Mouse (Mus musculus) heart, adult 11 months (tissue): Measurements from ENCODE around the gene C1qbp.

Source experiments
- DNase-seq: peaks from one replicate; pipeline ENCODE4 v3.0.0; 2022

C1qbp gene

DNA sequence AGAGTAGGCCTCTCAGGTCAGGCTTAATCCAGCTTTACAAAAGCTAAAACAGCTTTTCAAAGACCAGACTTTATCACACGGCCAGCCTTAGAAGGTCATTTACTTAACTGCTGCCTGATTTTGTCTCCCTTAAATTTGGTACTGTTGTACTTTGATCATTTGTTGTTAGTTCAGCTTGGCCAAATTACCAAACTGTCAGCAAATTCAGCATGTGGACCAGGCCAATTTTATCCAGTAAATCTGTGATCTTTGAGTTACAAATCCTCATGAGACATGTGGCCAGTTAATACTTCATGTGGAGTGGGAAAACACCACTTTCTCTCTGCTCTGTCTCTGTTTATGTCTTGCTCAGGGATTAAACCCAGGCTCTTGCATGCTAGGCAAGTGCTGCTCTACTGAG, 10.2 kb downstream of the C1qbp start:
- DNase-seq, result no peak

DNA sequence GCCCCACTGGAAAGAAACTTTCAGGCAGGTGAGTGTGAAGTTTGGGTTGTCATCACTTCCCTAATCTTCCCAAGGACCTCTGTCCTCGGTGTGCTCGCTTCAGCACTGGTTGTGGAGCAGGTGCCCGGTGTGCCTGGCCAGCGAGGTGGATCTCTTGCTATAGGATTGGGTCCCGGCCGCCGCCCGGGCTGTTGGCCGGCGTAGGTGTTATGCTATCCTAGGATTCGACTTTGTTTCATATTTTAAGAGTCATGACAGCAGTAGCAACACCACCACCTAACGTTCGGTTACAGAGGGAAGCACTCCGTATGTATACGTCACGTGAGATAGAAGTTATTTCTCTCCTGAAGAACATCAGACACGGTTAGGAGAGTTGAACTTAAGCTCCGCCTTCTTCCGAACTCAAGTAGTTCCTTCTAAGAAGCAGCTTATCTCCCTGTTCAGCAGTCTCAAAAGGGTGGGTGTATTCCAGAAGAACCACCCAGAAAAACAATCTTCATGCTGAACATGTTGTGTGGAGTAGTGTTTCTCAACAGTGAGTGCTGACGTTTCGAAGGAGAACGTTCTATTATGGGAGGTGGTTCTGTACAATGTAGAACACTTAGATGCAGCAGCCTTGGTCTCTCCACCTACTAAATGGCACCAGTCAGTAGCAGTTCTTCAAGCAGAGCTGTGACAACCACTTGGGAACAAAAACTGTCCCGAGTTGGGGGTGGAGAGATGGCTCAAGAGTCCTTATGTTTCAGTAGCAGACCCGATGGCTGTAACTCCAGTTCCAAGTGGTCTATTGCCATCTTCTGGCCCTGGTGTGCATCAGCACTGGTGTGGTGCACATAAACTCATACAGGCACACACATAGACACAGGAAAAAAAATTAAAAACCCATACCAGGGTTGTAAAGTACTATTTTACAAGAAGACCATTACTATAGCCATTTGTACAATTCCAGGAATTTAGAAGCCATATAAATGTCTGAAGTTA, 12.0 kb downstream of the C1qbp start:
- DNase-seq, result no peak

DNA sequence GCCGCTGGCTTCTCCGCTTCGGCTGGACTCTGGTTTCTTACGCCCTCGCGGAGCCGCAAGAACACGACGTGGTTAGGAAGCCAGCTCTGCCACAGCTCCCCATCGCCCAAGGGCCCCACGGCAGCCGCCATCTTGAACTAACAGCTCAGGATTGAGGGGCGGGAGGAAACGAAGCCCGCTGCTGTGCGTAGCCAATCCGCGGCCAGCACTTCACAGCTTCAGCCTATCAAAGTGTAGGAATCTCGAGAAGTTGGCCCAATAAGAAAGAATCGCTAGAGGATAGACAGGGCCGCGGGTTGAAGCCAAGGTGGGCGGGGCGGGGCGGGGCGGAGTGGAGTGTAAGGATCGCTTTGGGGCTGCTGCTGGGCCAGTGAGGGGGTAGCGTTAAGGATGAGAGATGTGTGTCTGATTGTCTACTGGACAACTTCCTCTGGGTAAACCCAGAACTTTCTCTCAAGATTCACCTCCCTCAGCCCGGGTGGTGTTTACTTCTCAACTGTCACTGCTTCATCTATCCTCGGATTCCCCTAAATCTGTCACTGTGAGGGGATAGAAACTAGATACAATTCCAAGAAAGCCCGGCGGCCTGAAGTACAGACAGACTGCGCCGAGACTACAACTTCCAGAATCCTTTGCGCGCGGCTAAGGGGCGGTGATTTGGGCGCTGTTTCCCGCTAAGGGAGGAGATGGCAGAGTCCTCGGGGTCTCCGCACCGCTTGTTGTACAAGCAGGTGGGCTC, 12.8 kb downstream of the C1qbp start, which contains the start of the genes Nup88 and Rpain:
Gene Nup88 (minus strand): TSS at position 153 of the 739 bp plus-strand sequence.
Gene Rpain (plus strand): TSS at position 393 of the 739 bp plus-strand sequence.
- DNase-seq, result peak; percentile 100

DNA sequence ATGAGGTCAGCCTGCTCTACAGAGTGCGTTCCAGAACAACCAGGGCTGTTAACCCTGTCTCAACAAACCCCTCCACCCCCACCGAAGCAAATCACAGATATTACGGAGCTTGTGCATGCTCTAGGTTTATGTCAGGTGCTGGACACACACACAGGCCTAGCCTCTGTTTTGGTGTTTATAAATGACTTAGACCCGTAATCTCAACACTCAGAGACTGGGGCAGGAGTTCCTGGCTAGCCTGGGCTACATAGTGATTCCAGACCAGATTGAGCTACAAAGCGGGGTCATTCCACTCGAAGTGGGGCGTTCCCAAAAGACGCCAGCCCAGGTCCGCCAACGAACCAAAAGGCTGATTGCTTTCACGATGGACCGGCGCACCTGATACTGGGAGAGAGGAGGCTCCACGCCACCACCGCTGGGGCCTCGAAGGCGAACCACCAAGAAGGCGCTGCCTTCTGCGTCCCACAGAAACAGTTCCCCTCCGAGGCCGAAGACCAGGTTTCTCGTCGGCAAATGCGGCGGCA, 13.5 kb downstream of the C1qbp start:
- DNase-seq, result no peak

DNA sequence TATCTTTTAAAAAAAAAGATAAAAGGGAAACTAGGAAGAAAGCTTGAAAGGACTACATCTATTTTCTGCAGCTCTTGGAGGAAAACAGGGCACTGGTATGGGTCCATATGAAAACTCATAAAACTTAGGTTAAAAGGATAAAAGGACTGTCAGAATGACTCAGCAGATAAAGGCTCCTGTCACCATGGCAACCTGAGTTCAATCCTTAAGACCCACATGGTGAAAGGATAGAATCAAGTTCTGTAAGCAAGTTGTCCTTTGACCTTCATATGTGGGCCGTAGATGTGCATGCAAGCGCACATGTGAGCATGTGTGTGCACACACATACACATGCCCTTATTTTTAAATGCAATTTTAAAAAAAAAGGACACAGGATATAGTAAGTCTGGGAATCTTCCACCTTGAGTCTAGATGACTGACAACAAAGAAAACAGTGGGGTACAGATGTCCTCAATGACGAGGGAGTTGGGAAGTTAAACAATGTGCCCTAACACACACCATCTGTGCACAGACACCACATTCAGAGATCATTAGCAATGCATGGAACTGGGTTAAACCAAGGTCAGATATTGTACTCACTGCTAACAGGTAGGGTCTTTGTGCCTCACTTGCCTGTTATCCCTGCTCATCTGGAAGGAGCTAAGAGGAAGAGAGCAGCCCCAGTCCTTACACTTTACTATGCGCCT, 18.5 kb downstream of the C1qbp start:
- no peak for DNase-seq

DNA sequence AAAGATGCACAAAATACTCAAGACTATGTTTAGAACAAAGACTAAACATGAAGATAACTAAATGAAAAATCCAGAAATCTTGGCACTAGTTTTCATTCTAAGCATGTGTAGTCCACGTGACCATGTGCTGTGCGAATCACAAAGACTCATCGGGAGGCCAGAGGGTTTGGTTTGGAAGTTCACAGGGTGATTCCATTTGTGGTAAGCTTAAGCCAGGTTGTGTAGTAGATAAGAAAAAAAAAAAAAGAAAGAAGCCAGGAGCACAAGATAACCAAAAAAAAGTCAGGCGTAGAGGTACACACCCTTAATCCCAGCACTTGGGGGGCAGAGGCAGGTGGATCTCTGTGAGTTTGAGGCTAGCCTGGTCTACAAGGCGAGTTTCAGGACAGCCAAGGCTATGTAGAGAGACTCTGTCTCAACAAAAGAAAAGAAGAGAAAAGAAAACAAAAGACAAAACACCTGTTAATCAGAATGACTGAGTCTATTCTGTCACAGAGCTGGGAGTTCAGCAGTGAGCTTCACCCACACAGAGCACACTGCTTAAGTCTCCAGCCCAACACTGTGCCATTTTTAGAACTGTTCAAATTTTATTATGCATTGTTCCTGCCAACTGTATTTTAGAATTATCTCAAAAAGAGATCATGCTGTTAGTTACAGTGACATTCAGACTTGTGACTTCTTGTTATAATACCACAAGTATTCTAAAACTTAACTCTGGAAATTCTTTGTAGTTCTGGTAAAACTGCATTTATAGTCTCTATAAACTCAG, 21.9 kb downstream of the C1qbp start:
- no peak for DNase-seq

DNA sequence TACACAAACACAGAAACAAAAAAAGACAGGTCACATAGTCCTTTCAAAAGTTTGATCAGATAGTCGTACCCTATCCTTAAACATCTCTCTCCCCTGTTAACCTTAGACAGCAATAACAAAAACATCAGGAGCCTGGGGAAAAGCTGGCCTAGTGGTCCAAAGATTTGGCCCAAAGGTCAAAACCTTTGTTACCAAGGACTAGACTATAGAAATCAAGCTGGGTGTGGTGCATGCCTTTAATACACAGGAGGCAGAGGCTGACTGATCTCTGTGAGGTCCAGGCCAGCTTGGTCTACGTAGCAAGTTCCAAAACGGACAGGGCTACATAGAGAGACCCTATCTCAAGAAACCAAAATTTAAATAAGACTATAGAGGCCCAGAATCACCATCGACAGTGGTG, 28.1 kb downstream of the C1qbp start:
- no peak for DNase-seq

DNA sequence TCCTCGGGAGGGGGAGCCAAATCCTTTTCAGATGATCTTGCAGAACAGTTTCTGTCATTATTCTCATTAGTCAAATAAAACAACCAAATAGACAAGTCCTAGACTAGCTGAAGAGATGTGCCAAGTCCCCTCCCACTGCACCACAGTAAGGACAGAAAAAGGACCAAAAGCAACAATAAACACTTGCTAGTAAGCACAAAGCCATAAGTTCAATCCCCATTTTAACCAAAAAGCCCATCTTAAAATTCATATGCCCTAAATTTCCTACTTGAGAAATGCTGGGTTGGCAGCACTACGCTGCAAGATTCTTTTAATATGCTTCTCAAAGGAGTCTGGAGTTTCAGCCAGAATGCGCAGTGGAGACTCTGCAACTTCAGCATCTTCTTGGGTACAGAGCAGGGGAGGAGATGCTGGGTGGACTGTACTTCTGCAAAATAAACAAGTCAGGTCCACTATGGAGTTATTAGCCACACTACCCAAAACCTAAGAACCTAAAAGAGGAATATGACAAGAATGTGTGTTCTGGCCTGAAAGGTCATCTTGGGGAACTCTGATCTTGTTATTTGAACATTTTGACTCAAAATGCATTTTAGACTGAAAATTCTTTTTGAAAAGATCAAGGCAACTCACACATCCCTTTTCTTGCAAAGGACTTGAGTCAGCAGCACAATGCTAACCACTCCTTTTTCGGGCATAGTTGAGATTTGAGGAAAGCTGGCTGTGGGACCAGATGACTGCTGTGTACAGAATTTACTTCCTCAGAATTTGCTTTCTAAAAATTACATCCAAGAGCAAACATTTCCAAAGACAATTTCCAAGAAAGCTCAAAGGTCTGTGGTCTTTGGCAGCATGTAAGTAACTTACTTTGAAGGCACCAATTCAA, 37.6 kb downstream of the C1qbp start:
- DNase-seq, result peak; percentile 92

DNA sequence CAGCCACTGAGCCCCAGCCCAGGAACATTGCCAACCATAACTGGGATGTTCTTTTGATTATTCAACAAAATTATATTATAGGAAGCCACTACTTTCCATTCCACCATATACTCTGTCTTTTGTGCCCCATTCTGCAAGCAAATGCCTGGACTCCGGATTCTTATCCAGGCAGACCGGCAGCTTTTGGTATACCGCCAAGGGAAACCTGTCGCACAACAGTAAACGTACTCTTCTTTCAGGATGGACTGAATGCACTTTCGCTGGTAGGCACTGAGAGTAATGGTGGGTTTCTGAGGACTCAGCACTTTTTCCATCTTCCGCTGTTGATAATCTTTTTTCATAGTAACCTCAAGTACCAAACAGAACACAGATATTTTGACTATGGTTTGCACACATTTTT, 39.2 kb downstream of the C1qbp start:
- no peak for DNase-seq

DNA sequence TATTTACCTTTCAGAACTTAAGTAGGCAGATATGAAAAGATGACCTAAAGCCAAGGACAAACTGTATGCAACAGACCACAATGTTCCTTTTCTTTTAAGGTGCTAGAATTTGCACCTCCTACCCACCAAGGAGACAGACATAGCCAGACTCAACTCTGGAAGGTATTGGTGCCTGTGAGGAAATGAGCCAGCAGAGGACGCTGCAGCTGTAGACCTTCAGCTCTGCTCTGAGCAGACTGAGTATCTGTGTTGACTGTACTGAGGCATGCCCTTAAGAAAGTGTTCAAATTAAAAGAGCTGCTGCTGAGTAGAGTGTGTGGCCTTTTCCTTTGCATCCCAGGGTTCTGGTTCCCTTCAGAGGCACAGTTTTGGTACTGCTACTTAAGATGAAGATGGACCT, 40.2 kb downstream of the C1qbp start:
- no peak for DNase-seq

DNA sequence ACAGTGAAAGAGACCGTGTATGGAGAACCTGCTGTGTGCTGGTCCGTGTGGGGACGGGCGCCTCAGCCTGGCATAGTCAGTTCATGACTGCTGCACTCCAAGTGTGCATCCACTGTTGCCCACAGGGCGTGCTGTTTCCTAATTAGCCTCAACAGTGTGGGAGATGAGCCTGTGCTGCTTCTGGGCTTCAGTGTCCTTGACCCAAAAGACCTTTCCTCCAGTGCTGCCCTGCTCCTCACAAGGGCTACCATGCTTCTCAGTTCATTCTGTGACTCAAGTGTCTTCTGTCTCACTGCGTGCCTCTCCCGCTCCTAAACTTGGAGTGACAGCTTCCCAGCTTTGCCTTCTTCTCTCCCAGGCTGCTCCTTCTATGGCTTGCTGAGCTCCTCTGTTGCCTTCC, 47.5 kb downstream of the C1qbp start:
- peak; percentile 52 for DNase-seq

DNA sequence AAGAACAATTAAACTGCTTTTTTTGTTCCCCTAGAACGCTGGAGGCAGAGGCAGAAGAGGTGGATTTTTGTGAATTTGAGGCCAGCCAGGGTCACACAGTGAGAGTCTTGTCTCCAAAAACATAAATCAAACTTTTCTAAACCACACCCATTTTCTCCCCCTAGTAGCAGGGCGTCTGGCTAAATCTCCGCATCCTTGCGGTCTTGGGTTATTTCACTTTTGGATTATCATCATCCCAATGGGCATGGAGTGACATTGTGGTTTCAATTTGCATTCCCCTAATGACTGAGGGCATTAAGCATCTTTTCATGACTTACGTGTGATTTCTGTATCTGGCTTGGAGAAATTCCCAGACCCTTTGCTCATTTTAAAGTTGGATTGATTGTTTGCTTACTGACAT, 51.4 kb downstream of the C1qbp start:
- peak; percentile 7 for DNase-seq
